Mouse (Mus musculus) stomach, embryonic 16.5 days (tissue): Measurements from ENCODE around the gene Morf4l1. TPM values are rescaled to one million over a fixed set of nuclear protein-coding genes. Genes with fewer than 3 reads are reported as not detected.

Source experiments
- ATAC-seq: fragments of 200-750 bp; cut with Nextera tagmentation; 2 replicates; pipeline ENCODE4 v1.8.0; 2017; ENCODE audit warnings: moderate number of reproducible peaks, moderate TSS enrichment; ENCODE audit not compliant: insufficient read depth, low FRiP score
- H3K27ac ChIP-seq: fragments of 300-500 bp; sonication (generic); 2 replicates; pipeline ENCODE4 v1.5.1; 2014; ENCODE audit warnings: low read length
- H3K27me3 ChIP-seq: fragments of 300-500 bp; sonication (generic); 2 replicates; pipeline ENCODE4 v1.6.1; 2014; ENCODE audit warnings: low read length, control low read depth, mixed read lengths; ENCODE audit not compliant: control insufficient read depth, insufficient read depth
- H3K36me3 ChIP-seq: fragments of 300-500 bp; sonication (generic); 2 replicates; pipeline ENCODE4 v1.6.1; 2014; ENCODE audit warnings: low read length; ENCODE audit not compliant: control insufficient read depth, insufficient read depth
- H3K4me1 ChIP-seq: fragments of 300-500 bp; sonication (generic); 2 replicates; pipeline ENCODE4 v1.6.1; 2014; ENCODE audit warnings: low read length, control low read depth, mixed read lengths; ENCODE audit not compliant: control insufficient read depth, insufficient read depth
- H3K4me2 ChIP-seq: fragments of 300-500 bp; sonication (generic); 2 replicates; pipeline ENCODE4 v1.6.1; 2014; ENCODE audit warnings: low read depth, low read length, mixed read lengths
- H3K4me3 ChIP-seq: fragments of 300-500 bp; sonication (generic); replicated peaks from 2 replicates; pipeline ENCODE4 v1.5.1; 2014; ENCODE audit warnings: mild to moderate bottlenecking, low read length
- H3K9ac ChIP-seq: fragments of 300-500 bp; sonication (generic); 2 replicates; pipeline ENCODE4 v1.6.1; 2014; ENCODE audit warnings: low read length
- H3K9me3 ChIP-seq: fragments of 300-500 bp; sonication (generic); replicated peaks from 2 replicates; pipeline ENCODE4 v1.6.1; 2016; ENCODE audit warnings: low read length, control low read depth; ENCODE audit not compliant: control insufficient read depth
- WGBS: fragments of 180-500 bp; shearing (Covaris S2); extraction: QIAGEN DNeasy Blood & Tissue Kit; methylation state at CpG from one replicate; pipeline ENCODE4 v1.1.7; 2014; 5-methylcytosine and 5-hydroxymethylcytosine counted together
- polyA plus RNA-seq: library from polyadenylated mRNA; unstranded; fragments of >200 nt; fragmentation: Nextera tagmentation; extraction: Ambion mirVana; gene quantifications from 2 replicates; pipeline ENCODE4 v1.2.1, GENCODE M21; 2015

Gene Morf4l1
- polyA plus RNA-seq, 1 experiment from 2014 or later, result 405 TPM

DNA sequence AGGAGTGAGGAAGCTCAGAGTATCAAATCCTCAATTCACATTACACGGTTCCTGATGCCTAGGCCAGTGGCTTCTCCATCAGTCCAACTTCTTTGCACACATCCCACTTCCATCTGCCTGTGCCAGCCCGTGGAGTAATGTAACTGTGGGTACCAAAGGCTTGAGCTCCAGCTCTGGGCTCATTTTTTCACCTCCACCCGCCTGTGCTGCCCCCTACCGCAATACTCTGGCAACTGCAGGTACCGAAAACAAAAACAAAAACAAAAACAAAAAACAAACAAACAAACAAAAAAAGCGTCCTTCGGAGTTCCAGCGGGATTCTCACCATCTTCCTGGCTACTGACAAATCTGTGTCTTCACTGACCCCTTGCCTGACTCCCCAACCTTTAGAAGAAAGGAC is 20.9 kb upstream of the Morf4l1 start:
- 80% methylated on average over 8 of the region's 8 CpGs for WGBS
- Histone ChIP-seq H3K27ac (no peak overlapping the region), H3K9me3 (no peaks in the 10 kb centered on the region), H3K9ac (no peak overlapping the region), H3K27me3 (no peaks in the 10 kb centered on the region), H3K36me3 (no peaks in the 10 kb centered on the region), H3K4me2 (no peak overlapping the region), H3K4me1 (no peaks in the 10 kb centered on the region), H3K4me3 (no peak overlapping the region)
- no peak for ATAC-seq

DNA sequence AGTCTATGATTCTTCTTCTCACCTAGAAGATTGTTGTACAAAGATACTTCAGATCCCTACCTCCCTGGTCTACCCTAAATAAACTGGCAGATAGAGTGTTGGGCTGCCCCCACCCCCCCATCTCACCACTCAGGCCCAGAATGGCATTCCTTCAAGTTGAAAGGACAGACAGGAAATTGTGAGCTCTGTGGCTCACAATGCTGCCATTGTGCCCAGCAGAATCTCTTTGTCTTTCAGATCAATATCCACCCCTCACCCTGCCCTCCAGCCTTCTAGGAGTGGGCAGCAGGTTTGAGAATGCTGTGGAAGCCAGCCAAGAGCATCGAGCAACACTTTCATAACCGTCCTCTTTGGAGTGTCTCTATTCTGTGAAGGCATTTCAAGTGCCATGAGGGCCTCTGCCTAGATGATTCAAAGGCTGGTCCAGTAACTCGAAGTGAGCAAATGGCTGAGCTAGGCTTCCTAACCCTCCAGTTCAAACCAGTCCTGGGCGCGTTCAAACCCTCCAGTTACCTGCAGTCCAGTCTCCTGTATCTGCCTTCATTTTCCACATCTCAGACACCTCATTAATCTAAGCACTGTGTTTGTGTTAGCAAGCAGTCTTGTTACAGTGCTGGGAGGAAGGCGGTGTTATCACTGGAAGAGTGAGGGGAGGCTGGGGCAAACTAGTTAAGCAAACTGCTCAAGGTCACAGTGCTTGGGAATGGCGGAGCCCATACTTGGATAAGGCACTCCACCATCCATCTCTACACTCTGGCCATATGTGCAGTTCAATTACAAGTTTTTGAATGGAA is 19.2 kb upstream of the Morf4l1 start:
- Histone ChIP-seq H3K36me3 (no peaks in the 10 kb centered on the region), H3K4me2 (no peak overlapping the region), H3K27me3 (no peaks in the 10 kb centered on the region), H3K9me3 (no peaks in the 10 kb centered on the region), H3K4me1 (no peaks in the 10 kb centered on the region), H3K4me3 (no peak overlapping the region), H3K9ac (no peak overlapping the region), H3K27ac (no peak overlapping the region)
- 49% methylated on average over 7 of the region's 7 CpGs for WGBS
- ATAC-seq, result peak; percentile 56; the same call in 1 of the 2 replicates

DNA sequence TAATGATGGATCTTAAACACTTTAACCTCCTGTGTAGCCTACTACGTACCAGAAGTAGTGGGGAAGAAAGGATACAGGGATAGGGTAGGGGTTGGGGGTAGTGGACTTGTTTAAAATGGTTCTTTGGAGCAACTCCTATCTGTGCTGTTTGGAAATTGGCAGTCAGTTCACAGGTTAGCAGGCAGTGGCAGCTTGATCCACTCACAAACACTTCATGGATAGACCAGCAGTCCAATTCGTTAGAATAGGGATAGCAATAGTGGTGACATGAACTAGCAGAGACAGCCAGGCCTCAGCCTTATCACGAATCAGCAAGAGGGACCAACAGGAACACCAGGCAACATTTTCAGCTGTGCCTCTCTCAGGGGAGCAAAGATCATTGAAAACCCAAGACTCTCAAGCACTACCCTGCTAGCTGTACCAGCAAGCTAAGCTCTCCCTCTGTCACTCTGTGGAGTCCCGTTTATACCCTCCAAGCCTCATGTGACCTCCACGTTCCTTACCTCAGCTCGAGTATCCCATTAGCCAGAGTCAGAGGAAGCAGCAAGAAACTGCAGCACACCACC is 14.1 kb upstream of the Morf4l1 start:
- no peak overlapping the region for H3K9ac ChIP-seq
- ATAC-seq, result no peak
- 75% methylated on average over 6 of the region's 6 CpGs for WGBS
- no peaks in the 10 kb centered on the region for H3K36me3 ChIP-seq
- no peaks in the 10 kb centered on the region for H3K27me3 ChIP-seq
- no peak overlapping the region for H3K27ac ChIP-seq
- no peak overlapping the region for H3K4me3 ChIP-seq
- H3K4me2 ChIP-seq, result no peak overlapping the region
- no peaks in the 10 kb centered on the region for H3K9me3 ChIP-seq
- peaks cover 9% of the 10 kb centered on the region; the same call in 1 of the 2 replicates for H3K4me1 ChIP-seq

DNA sequence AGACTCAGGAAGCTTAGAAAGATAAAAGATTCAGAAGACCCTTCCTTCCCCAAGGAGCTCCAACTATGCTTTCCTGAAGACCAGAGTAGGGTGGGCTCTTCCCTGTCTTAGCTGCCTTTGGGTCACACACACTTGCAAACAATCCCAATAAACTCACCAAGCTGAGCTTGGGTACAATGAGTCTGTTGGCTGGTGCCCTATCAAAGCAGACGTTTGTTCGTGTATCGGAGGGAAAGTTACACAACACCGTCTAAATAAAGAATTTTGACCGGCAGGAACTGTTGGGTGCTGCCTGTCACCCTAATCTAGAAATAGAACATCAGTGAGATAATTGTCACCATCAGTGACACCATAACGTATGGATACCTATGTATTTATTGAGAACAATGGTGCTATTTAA is 12.6 kb upstream of the Morf4l1 start:
- ATAC-seq, result no peak
- Histone ChIP-seq H3K4me3 (no peak overlapping the region), H3K9ac (no peak overlapping the region), H3K4me1 (peaks cover 9% of the 10 kb centered on the region; the same call in 1 of the 2 replicates), H3K36me3 (no peaks in the 10 kb centered on the region), H3K4me2 (no peak overlapping the region), H3K27ac (no peak overlapping the region), H3K9me3 (no peaks in the 10 kb centered on the region), H3K27me3 (no peaks in the 10 kb centered on the region)
- WGBS, result 67% methylated on average over 6 of the region's 6 CpGs

DNA sequence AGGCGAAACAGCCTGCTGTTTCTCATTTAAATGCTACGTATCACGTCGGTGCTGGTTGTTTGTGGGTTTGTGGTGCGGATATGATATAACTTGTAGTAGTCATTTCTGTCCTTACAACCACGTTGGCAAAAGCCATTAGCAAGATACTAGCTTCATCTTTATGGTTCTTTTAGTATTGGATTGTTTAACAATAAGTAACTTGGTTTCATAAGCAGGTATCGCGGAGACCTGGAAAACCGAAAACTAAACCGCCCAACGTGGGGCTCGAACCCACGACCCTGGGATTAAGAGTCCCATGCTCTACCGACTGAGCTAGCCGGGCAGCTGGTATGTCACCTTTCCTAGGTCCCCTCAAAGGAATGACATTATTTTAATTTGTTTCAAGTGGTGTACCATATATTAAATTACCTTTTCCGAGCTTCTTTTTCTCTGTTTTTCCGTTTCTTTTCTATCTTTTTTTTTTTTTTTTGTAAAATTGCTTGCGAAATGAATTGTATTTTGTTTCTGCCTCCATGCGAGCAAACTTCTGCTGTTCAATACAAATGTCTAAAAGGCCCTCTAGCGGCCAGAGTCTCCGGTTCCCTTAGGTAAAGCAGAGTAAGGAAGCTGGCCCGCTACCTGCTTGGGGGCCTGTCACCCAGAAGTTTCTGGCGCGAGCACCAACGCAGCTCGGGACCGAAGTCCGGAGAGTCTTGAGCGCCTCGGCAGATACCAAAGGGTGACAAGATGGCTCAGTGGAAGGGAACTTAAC is 11.9 kb upstream of the Morf4l1 start:
- Histone ChIP-seq H3K4me1 (peaks cover 9% of the 10 kb centered on the region; the same call in 1 of the 2 replicates), H3K4me2 (peak overlapping the region; percentile 48), H3K27ac (no peak overlapping the region), H3K9ac (no peak overlapping the region), H3K4me3 (peak overlapping the region; percentile 35), H3K9me3 (no peaks in the 10 kb centered on the region), H3K27me3 (no peaks in the 10 kb centered on the region), H3K36me3 (no peaks in the 10 kb centered on the region)
- WGBS, result 2% methylated on average over 30 of the region's 30 CpGs
- ATAC-seq, result peak; percentile 60

DNA sequence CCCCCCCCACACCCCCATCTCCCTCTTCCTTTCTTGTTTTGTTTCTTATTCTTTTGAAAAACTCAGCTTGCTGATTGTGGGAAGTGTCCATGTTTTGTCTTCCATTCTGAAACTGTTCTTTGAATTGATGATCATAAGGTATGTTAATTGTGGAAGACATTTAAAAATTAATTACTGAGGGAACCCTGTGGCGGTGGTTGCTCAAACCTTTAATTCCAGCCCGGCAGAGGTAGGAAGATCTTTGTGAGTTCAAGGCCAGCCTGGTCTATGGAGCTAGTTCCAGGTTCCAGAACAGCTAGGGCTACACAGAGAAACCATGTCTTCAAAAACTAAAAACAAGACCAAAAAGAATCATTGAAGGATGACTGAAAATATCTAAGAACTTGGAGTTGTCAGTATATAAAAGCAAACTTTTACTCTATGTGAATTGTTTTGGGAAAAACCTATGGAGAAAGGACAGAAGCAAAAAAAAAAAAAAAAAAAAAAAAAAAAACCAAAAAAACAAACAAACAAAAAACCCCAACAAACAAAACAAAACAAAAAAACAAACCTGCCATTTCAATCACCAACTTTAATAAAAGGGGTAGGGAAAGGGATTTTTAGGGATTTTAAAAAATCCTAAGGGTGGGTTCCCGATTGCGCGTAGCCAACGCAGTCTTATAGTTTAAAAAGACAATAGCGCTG is 11.0 kb upstream of the Morf4l1 start:
- H3K27me3 ChIP-seq, result no peaks in the 10 kb centered on the region
- peak overlapping the region; percentile 35 for H3K4me3 ChIP-seq
- no peak for ATAC-seq
- H3K9ac ChIP-seq, result no peak overlapping the region
- no peaks in the 10 kb centered on the region for H3K36me3 ChIP-seq
- no peaks in the 10 kb centered on the region for H3K9me3 ChIP-seq
- 24% methylated on average over 7 of the region's 7 CpGs for WGBS
- peaks cover 9% of the 10 kb centered on the region; the same call in 1 of the 2 replicates for H3K4me1 ChIP-seq
- H3K27ac ChIP-seq, result no peak overlapping the region
- peak overlapping the region; percentile 48 for H3K4me2 ChIP-seq

DNA sequence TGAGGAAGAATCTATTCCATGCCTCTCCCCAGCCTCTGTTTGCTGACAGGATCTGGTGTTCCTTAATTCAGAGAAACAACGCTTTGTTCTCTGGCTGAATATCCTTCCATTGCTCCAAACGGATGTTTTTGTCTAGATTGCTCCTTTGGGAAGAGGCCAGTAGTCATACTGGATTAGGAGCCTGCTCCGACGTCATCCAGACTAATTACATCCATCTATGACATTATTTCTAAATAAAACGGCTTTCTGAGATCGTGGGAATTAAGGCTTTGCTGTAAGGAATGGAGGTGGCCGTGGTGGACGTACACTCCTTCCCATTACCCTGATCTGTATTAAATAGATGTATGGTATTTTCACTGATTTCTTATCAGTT is 10.3 kb upstream of the Morf4l1 start:
- Histone ChIP-seq H3K9me3 (no peaks in the 10 kb centered on the region), H3K9ac (no peak overlapping the region), H3K4me2 (no peak overlapping the region), H3K4me3 (no peak overlapping the region), H3K36me3 (no peaks in the 10 kb centered on the region), H3K27ac (no peak overlapping the region; the same call in 1 of the 2 replicates), H3K4me1 (peaks cover 9% of the 10 kb centered on the region; the same call in 1 of the 2 replicates), H3K27me3 (no peaks in the 10 kb centered on the region)
- ATAC-seq, result no peak
- WGBS, result 35% methylated on average over 8 of the region's 8 CpGs

DNA sequence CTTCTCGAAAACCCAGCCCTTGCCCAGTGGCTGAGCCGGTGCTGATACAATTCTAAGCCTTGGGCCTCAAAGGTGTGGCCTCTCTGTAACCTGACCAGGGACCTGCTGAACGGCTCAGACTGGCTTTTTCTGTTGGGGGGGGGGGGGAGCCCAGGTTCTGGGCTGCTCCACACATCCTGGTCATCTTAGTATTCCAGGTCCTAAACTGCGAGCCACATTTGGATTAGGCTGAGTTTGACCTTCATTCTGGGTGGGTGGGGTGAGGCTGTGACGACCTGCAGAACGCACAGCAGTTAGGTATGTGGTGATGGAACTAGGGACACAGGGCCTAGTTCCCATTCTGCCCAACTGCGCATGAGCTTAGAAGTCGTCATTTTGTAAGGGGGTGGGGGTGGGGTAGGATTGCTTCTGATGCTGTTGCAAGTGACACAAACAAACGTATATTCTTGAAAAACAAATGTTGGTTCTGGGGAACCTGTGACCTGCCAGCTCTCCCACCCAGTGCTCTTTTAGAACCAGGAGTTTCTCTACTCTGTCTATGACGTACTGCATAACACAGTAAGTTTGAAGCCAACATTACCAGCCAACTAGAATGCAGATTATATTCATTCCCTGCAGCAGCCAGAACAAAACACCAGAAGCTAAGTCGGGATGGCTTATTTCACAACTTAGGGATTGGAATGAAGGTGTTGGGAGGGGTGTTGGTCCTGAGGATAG is 9.7 kb upstream of the Morf4l1 start:
- H3K4me2 ChIP-seq, result no peak overlapping the region; the same call in 1 of the 2 replicates
- peak; percentile 84 for ATAC-seq
- H3K4me1 ChIP-seq, result peaks cover 9% of the 10 kb centered on the region; the same call in 1 of the 2 replicates
- H3K4me3 ChIP-seq, result no peak overlapping the region
- no peak overlapping the region for H3K9ac ChIP-seq
- no peaks in the 10 kb centered on the region for H3K27me3 ChIP-seq
- no peaks in the 10 kb centered on the region for H3K9me3 ChIP-seq
- 31% methylated on average over 11 of the region's 11 CpGs for WGBS
- H3K27ac ChIP-seq, result no peak overlapping the region; the same call in 1 of the 2 replicates
- no peaks in the 10 kb centered on the region for H3K36me3 ChIP-seq
